19 mouse cellular contexts compared by ENCODE assay signal in genomic region chr2:130265520-130265919, GRCm38 (mm10). TPM values are rescaled to one million over a fixed set of nuclear protein-coding genes. Genes with fewer than 3 reads are reported as not detected.
DNase-seq lines count a peak whose midpoint lies in the region; ATAC-seq and TF ChIP-seq lines count a peak whose summit lies in the region.
"Had no signal": no experiment of that assay in that cellular context is flagged by ENCODE, and none has a peak within 500 bp of the region (broad histone marks: within the 10 kb centered on the region; RNA-seq: fewer than 3 reads in every experiment).

No protein-coding gene starts in this region.

- no peaks in the 10 kb centered on the region for H3K4me1 ChIP-seq in intestine, embryonic 15.5 days (replicated peaks)
- H3K4me1 ChIP-seq in intestine, postnatal 0 days (replicated peaks; ENCODE audit: control insufficient read depth, insufficient read depth, low read length), result no peaks in the 10 kb centered on the region
- H3K4me1 ChIP-seq in liver, postnatal 0 days (ENCODE audit: insufficient read depth), result peaks cover 12% of the 10 kb centered on the region
- no peaks in the 10 kb centered on the region for H3K4me1 ChIP-seq in hindbrain, postnatal 0 days (ENCODE audit: insufficient read depth, low read length)
- H3K4me1 ChIP-seq: hindbrain, embryonic 13.5 days; midbrain, embryonic 10.5 days had no signal

- no peak overlapping the region for H3K27ac ChIP-seq in intestine, embryonic 15.5 days
- H3K27ac ChIP-seq in intestine, postnatal 0 days (ENCODE audit: low read depth, low read length), result no peak overlapping the region
- peak overlapping the region; percentile 55; the same call in 1 of the 2 replicates for H3K27ac ChIP-seq in liver, postnatal 0 days (ENCODE audit: low read depth)
- H3K27ac ChIP-seq in hindbrain, postnatal 0 days, result no peak overlapping the region
- H3K27ac ChIP-seq: hindbrain, embryonic 13.5 days; midbrain, embryonic 10.5 days had no signal

- no peak overlapping the region for H3K4me2 ChIP-seq in intestine, embryonic 15.5 days (replicated peaks)
- H3K4me2 ChIP-seq in intestine, postnatal 0 days (replicated peaks; ENCODE audit: low read depth), result no peak overlapping the region
- peak overlapping the region; percentile 46 for H3K4me2 ChIP-seq in liver, postnatal 0 days (ENCODE audit: low read depth, low read length)
- no peak overlapping the region for H3K4me2 ChIP-seq in hindbrain, postnatal 0 days (ENCODE audit: low read depth, low read length)
- H3K4me2 ChIP-seq: hindbrain, embryonic 13.5 days had no signal

- H3K4me3 ChIP-seq in intestine, embryonic 15.5 days (replicated peaks), result no peak overlapping the region
- no peak overlapping the region for H3K4me3 ChIP-seq in intestine, postnatal 0 days (ENCODE audit: low read depth, low read length)
- peak overlapping the region; percentile 39 for H3K4me3 ChIP-seq in liver, postnatal 0 days (ENCODE audit: low read depth, low read length)
- no peak overlapping the region for H3K4me3 ChIP-seq in hindbrain, postnatal 0 days (ENCODE audit: low read length)
- H3K4me3 ChIP-seq: hindbrain, embryonic 13.5 days; midbrain, embryonic 10.5 days had no signal

- no peaks in the 10 kb centered on the region for H3K36me3 ChIP-seq in intestine, embryonic 15.5 days
- H3K36me3 ChIP-seq in intestine, postnatal 0 days (ENCODE audit: control insufficient read depth, insufficient read depth), result no peaks in the 10 kb centered on the region
- no peaks in the 10 kb centered on the region for H3K36me3 ChIP-seq in liver, postnatal 0 days (replicated peaks; ENCODE audit: insufficient read depth, low read length)
- H3K36me3 ChIP-seq in hindbrain, postnatal 0 days (ENCODE audit: insufficient read depth, low read length), result no peaks in the 10 kb centered on the region
- H3K36me3 ChIP-seq: hindbrain, embryonic 13.5 days; midbrain, embryonic 10.5 days had no signal

- no peak overlapping the region for H3K9ac ChIP-seq in intestine, embryonic 15.5 days
- no peak overlapping the region for H3K9ac ChIP-seq in intestine, postnatal 0 days (ENCODE audit: low read depth, low read length)
- 0 out of 2 replicates have a peak overlapping the region, but pooled peaks have one; percentile 26 for H3K9ac ChIP-seq in liver, postnatal 0 days (replicated peaks)
- H3K9ac ChIP-seq in hindbrain, postnatal 0 days (replicated peaks; ENCODE audit: low read length), result no peak overlapping the region
- H3K9ac ChIP-seq: hindbrain, embryonic 13.5 days had no signal

- no peaks in the 10 kb centered on the region for H3K9me3 ChIP-seq in intestine, embryonic 15.5 days
- H3K9me3 ChIP-seq in intestine, postnatal 0 days (ENCODE audit: control insufficient read depth), result no peaks in the 10 kb centered on the region
- no peaks in the 10 kb centered on the region for H3K9me3 ChIP-seq in liver, postnatal 0 days (ENCODE audit: low read length)
- H3K9me3 ChIP-seq in hindbrain, postnatal 0 days (ENCODE audit: low read length), result no peaks in the 10 kb centered on the region
- H3K9me3 ChIP-seq: hindbrain, embryonic 13.5 days; midbrain, embryonic 10.5 days had no signal

- no peak for TF ChIP-seq CTCF in intestine, postnatal 0 days (IDR thresholded peaks at IDR 0.05; ENCODE audit: low read depth)
- no peak for TF ChIP-seq CTCF in liver, postnatal 0 days (IDR thresholded peaks at IDR 0.05; ENCODE audit: low read depth)
- no peak for TF ChIP-seq CTCF in hindbrain, postnatal 0 days (IDR thresholded peaks at IDR 0.05; ENCODE audit: low read depth)

- WGBS in intestine, embryonic 15.5 days, result 69% methylated on average over 1 of the region's 1 CpGs
- 52% methylated on average over 1 of the region's 1 CpGs for WGBS in intestine, postnatal 0 days
- 67% methylated on average over 1 of the region's 1 CpGs for WGBS in liver, postnatal 0 days (ENCODE audit: insufficient replicate concordance)
- WGBS in hindbrain, postnatal 0 days, result 94% methylated on average over 1 of the region's 1 CpGs

- H3K27me3 ChIP-seq in intestine, embryonic 15.5 days (replicated peaks), result no peaks in the 10 kb centered on the region
- H3K27me3 ChIP-seq in intestine, postnatal 0 days (replicated peaks; ENCODE audit: control insufficient read depth, insufficient read depth, low read length), result no peaks in the 10 kb centered on the region
- no peaks in the 10 kb centered on the region for H3K27me3 ChIP-seq in liver, postnatal 0 days (ENCODE audit: insufficient read depth, low read length)
- no peaks in the 10 kb centered on the region for H3K27me3 ChIP-seq in hindbrain, postnatal 0 days (ENCODE audit: insufficient read depth, low read length)
- H3K27me3 ChIP-seq: CH12.LX had no signal

- peak; percentile 41; the same call in 1 of the 2 replicates for ATAC-seq in intestine, embryonic 15.5 days
- ATAC-seq in intestine, postnatal 0 days, result no peak
- ATAC-seq in liver, postnatal 0 days, result peak; percentile 84
- no peak for ATAC-seq in hindbrain, postnatal 0 days
- ATAC-seq: forebrain, embryonic 14.5 days had no signal

- DNase-seq in liver, result peak; percentile 65
- DNase-seq in liver, postnatal 0 days, result peak; percentile 32
- DNase-seq in hindbrain, postnatal 0 days (ENCODE audit: low spot score), result no peak
- DNase-seq in adrenal gland, postnatal 14 days, result no peak
- no peak for DNase-seq in kidney, adult 9 months
- DNase-seq: adrenal gland, adult 8-10 months; cerebellum, adult 11-12 months; cerebellum, postnatal 25 days; gastrocnemius, postnatal 25 days; heart, postnatal 10 days; lung, adult 2 months; thymus, postnatal 36 days had no signal

- peak; percentile 57 for TF ChIP-seq EP300 in liver, postnatal 0 days (IDR thresholded peaks at IDR 0.05; ENCODE audit: low read depth)

RNA-seq across cellular contexts. Expression of gene Nop56, which starts 8.7 kb away (rescaled TPM):
- polyA plus RNA-seq in intestine, embryonic 15.5 days (2015; fragmentation: Nextera tagmentation; extraction: Ambion mirVana), result 276 and 282 TPM in 2 replicates
- 66.5 and 75.1 TPM in 2 replicates for polyA plus RNA-seq in intestine, postnatal 0 days (2015; fragmentation: Nextera tagmentation; extraction: Ambion mirVana)
- 79.4 and 91.2 TPM in 2 replicates for polyA plus RNA-seq in liver, postnatal 0 days (2015; fragmentation: Nextera tagmentation; extraction: Ambion mirVana)
- 109 and 118 TPM in 2 replicates for total RNA-seq in hindbrain, postnatal 0 days (2014; rRNA removed)
- polyA plus RNA-seq in hindbrain, postnatal 0 days (2015; fragmentation: Nextera tagmentation; extraction: Ambion mirVana), result 258 and 268 TPM in 2 replicates
- 115 and 124 TPM in 2 replicates for total RNA-seq in adrenal gland, postnatal 14 days (2021)

RNA-seq across cellular contexts. Expression of gene Idh3b, which starts 18.8 kb away (rescaled TPM):
- 247 and 268 TPM in 2 replicates for polyA plus RNA-seq in intestine, embryonic 15.5 days (2015; fragmentation: Nextera tagmentation; extraction: Ambion mirVana)
- 142 and 148 TPM in 2 replicates for polyA plus RNA-seq in intestine, postnatal 0 days (2015; fragmentation: Nextera tagmentation; extraction: Ambion mirVana)
- 114 and 116 TPM in 2 replicates for polyA plus RNA-seq in liver, postnatal 0 days (2015; fragmentation: Nextera tagmentation; extraction: Ambion mirVana)
- 158 and 161 TPM in 2 replicates for total RNA-seq in hindbrain, postnatal 0 days (2014; rRNA removed)
- polyA plus RNA-seq in hindbrain, postnatal 0 days (2015; fragmentation: Nextera tagmentation; extraction: Ambion mirVana), result 215 TPM in 2 replicates
- total RNA-seq in adrenal gland, postnatal 14 days (2021), result 729 and 784 TPM in 2 replicates

RNA-seq across cellular contexts. Expression of gene Ebf4, which starts 29.4 kb away (rescaled TPM):
- polyA plus RNA-seq in intestine, embryonic 15.5 days (2015; fragmentation: Nextera tagmentation; extraction: Ambion mirVana), result 2.2 TPM in 2 replicates
- 0.85 and 0.86 TPM in 2 replicates for polyA plus RNA-seq in intestine, postnatal 0 days (2015; fragmentation: Nextera tagmentation; extraction: Ambion mirVana)
- polyA plus RNA-seq in liver, postnatal 0 days (2015; fragmentation: Nextera tagmentation; extraction: Ambion mirVana), result 0.08 and 0.11 TPM in 2 replicates
- total RNA-seq in hindbrain, postnatal 0 days (2014; rRNA removed), result 18.7 and 19.3 TPM in 2 replicates
- 5.4 TPM in 2 replicates for polyA plus RNA-seq in hindbrain, postnatal 0 days (2015; fragmentation: Nextera tagmentation; extraction: Ambion mirVana)
- 3.6 and 4.2 TPM in 2 replicates for total RNA-seq in adrenal gland, postnatal 14 days (2021)
- total RNA-seq: monocyte, adult 5-6 weeks had no signal

Comparison
In these comparisons a context has a peak if more than half of its experiments do, and no peak if none do; other contexts are left out.
1. ATAC-seq: peak in intestine, embryonic 15.5 days (single experiment) and liver, postnatal 0 days (single experiment); none in intestine, postnatal 0 days (single experiment) and hindbrain, postnatal 0 days (single experiment).
2. DNase-seq: peak in liver (single experiment) and liver, postnatal 0 days (single experiment); none in hindbrain, postnatal 0 days (single experiment), adrenal gland, postnatal 14 days (single experiment) and kidney, adult 9 months (single experiment).